Mouse (Mus musculus) myocyte (in vitro differentiated cells): ENCODE data around the gene Abhd14a. TPM values are rescaled to one million over a fixed set of nuclear protein-coding genes. Genes with fewer than 3 reads are reported as not detected.

Source experiments
- H3K27me3 ChIP-seq: one replicate; pipeline ENCODE4 v1.6.1; 2011; ENCODE audit not compliant: control insufficient read depth, insufficient read depth, insufficient read length
- H3K36me3 ChIP-seq: one replicate; pipeline ENCODE4 v1.6.1; 2011; ENCODE audit not compliant: control insufficient read depth, insufficient read depth
- H3K4me2 ChIP-seq: one replicate; pipeline ENCODE4 v1.6.1; 2011; ENCODE audit warnings: low read depth, control low read depth
- H3K4me3 ChIP-seq: one replicate; pipeline ENCODE4 v1.5.1; 2011; ENCODE audit warnings: mild to moderate bottlenecking, control low read depth, moderate library complexity
- H3K79me2 ChIP-seq: one replicate; pipeline ENCODE4 v1.6.1; 2011; ENCODE audit not compliant: control insufficient read depth, insufficient read depth
- H3ac ChIP-seq: one replicate; pipeline ENCODE4 v1.6.1; 2011; ENCODE audit not compliant: control insufficient read depth, insufficient read length
- CEBPB ChIP-seq: IDR thresholded peaks from 2 replicates; pipeline ENCODE4 v1.6.1; 2011; ENCODE audit warnings: mild to moderate bottlenecking, moderate library complexity; ENCODE audit not compliant: poor library complexity, insufficient read depth, severe bottlenecking
- E2F4 ChIP-seq: IDR thresholded peaks from one replicate; pipeline ENCODE4 v1.6.1; 2011; ENCODE audit warnings: mild to moderate bottlenecking, control low read depth, moderate library complexity; ENCODE audit not compliant: insufficient read depth
- MAX ChIP-seq: IDR thresholded peaks from one replicate; pipeline ENCODE4 v1.6.1; 2011; ENCODE audit warnings: low read depth, mild to moderate bottlenecking, control low read depth
- MYOD1 ChIP-seq, 3 experiments: IDR thresholded peaks; one replicate each; pipeline ENCODE4 v1.6.1; 2011; ENCODE audit warnings: control low read depth in 2 of 3, low read depth in 2 of 3, mild to moderate bottlenecking in 2 of 3, moderate library complexity in 1 of 3; ENCODE audit not compliant: insufficient read length in 2 of 3, control insufficient read depth in 1 of 3
- MYOG ChIP-seq, 3 experiments: IDR thresholded peaks; one replicate each; pipeline ENCODE4 v1.6.1; 2011; ENCODE audit warnings: control low read depth in 2 of 3, low read depth in 2 of 3, mild to moderate bottlenecking in 2 of 3; ENCODE audit not compliant: insufficient read length in 2 of 3, control insufficient read depth in 1 of 3, insufficient read depth in 1 of 3
- POLR2A ChIP-seq: IDR thresholded peaks from one replicate; pipeline ENCODE4 v1.6.1; 2011; ENCODE audit warnings: low read depth, mild to moderate bottlenecking, control low read depth, moderate library complexity; ENCODE audit not compliant: insufficient read length
- POLR2AphosphoS2 ChIP-seq: IDR thresholded peaks from one replicate; pipeline ENCODE4 v1.6.1; 2011; ENCODE audit warnings: low read depth, control low read depth; ENCODE audit not compliant: insufficient read length
- REST ChIP-seq: IDR thresholded peaks from one replicate; pipeline ENCODE4 v1.6.1; 2011; ENCODE audit warnings: mild to moderate bottlenecking, control low read depth, moderate library complexity; ENCODE audit not compliant: insufficient read depth, insufficient read length
- SRF ChIP-seq: IDR thresholded peaks from one replicate; pipeline ENCODE4 v1.6.1; 2011; ENCODE audit warnings: low read depth; ENCODE audit not compliant: control insufficient read depth, insufficient read length
- TCF12 ChIP-seq: IDR thresholded peaks from one replicate; pipeline ENCODE4 v1.6.1; 2011; ENCODE audit warnings: mild to moderate bottlenecking, control low read depth; ENCODE audit not compliant: poor library complexity, insufficient read depth, severe bottlenecking
- TCF3 ChIP-seq: IDR thresholded peaks from one replicate; pipeline ENCODE4 v1.6.1; 2011; ENCODE audit warnings: low read depth, control low read depth; ENCODE audit not compliant: insufficient read length
- USF1 ChIP-seq: IDR thresholded peaks from one replicate; pipeline ENCODE4 v1.6.1; 2011; ENCODE audit warnings: low read depth, mild to moderate bottlenecking, control low read depth, moderate library complexity
- polyA plus RNA-seq: library from polyadenylated mRNA; unstranded; fragments of >200 nt; fragmentation: generic; extraction: Trizol; gene quantifications from one replicate; pipeline ENCODE4 v1.2.1, GENCODE M21; 2012; ENCODE audit warnings: missing spikeins

Abhd14a gene
- polyA plus RNA-seq, 1 experiment = 19.2 TPM

- Histone ChIP-seq H3ac (no peak overlapping the region), H3K79me2 (peaks cover 15% of the 10 kb centered on the region), H3K27me3 (no peaks in the 10 kb centered on the region), H3K36me3 (peaks cover 5% of the 10 kb centered on the region), H3K4me2 (no peak overlapping the region), H3K4me3 (no peak overlapping the region)
- no peak for TF ChIP-seq MAX
- peak; percentile 77 for TF ChIP-seq POLR2AphosphoS2
Observed at GRCm38 (mm10) chr9:106433389-106433788, 14.1 kb downstream of the Abhd14a start.

- TF ChIP-seq MAX (no peak), MYOG (IDR thresholded peaks at IDR 0.05; ENCODE audit: control insufficient read depth in 1 of 3, insufficient read depth in 1 of 3, insufficient read length in 2 of 3, low read depth in 2 of 3) (no peak), SRF (no peak), CEBPB (no peak), USF1 (no peak), MYOD1 (IDR thresholded peaks at IDR 0.05; ENCODE audit: control insufficient read depth in 1 of 3, insufficient read length in 2 of 3, low read depth in 2 of 3) (no peak), E2F4 (no peak), TCF12 (no peak), REST (no peak), POLR2AphosphoS2 (no peak)
- Histone ChIP-seq H3K27me3 (no peaks in the 10 kb centered on the region), H3K79me2 (peaks cover 15% of the 10 kb centered on the region), H3K4me2 (peak overlapping the region; percentile 72), H3ac (peak overlapping the region; percentile 56), H3K36me3 (peaks cover 5% of the 10 kb centered on the region), H3K4me3 (peak overlapping the region; percentile 81)
Observed at GRCm38 (mm10) chr9:106430015-106430264, 17.5 kb downstream of the Abhd14a start.

- Histone ChIP-seq H3K79me2 (peaks cover 15% of the 10 kb centered on the region), H3K36me3 (peaks cover 5% of the 10 kb centered on the region), H3K27me3 (no peaks in the 10 kb centered on the region), H3K4me3 (peak within 1 kb of the TSS; percentile 81), H3K4me2 (peak within 1 kb of the TSS; percentile 90), H3ac (peak within 1 kb of the TSS; percentile 56)
- TF ChIP-seq CEBPB = no peak
- TF ChIP-seq MYOD1 (IDR thresholded peaks at IDR 0.05; ENCODE audit: control insufficient read depth in 1 of 3, insufficient read length in 2 of 3, low read depth in 2 of 3) = no peak
- TF ChIP-seq USF1 = no peak
- TF ChIP-seq MAX = no peak
- TF ChIP-seq TCF12 = no peak
- no peak for TF ChIP-seq E2F4
- peak; percentile 56 for TF ChIP-seq POLR2AphosphoS2
- TF ChIP-seq SRF = no peak
- TF ChIP-seq REST = no peak
- no peak for TF ChIP-seq TCF3
- peak; percentile 78 for TF ChIP-seq POLR2A
- no peak for TF ChIP-seq MYOG (IDR thresholded peaks at IDR 0.05; ENCODE audit: control insufficient read depth in 1 of 3, insufficient read depth in 1 of 3, insufficient read length in 2 of 3, low read depth in 2 of 3)
Observed at GRCm38 (mm10) chr9:106429221-106430014, 18.1 kb downstream of the Abhd14a start, which contains the start of gene Rpl29. Gene Rpl29, plus strand, starts transcription at chr9:106429454.

GRCm38 (mm10) chr9:106428719-106429220 is 18.7 kb downstream of the Abhd14a start:
- no peak for TF ChIP-seq TCF12
- H3K79me2 ChIP-seq = peaks cover 15% of the 10 kb centered on the region
- H3ac ChIP-seq = peak overlapping the region; percentile 56
- H3K4me2 ChIP-seq = peak overlapping the region; percentile 90
- peaks cover 5% of the 10 kb centered on the region for H3K36me3 ChIP-seq
- no peaks in the 10 kb centered on the region for H3K27me3 ChIP-seq
- peak overlapping the region; percentile 81 for H3K4me3 ChIP-seq

GRCm38 (mm10) chr9:106421865-106422160 is 25.7 kb downstream of the Abhd14a start:
- Histone ChIP-seq H3K27me3 (no peaks in the 10 kb centered on the region), H3ac (no peak overlapping the region), H3K79me2 (no peaks in the 10 kb centered on the region), H3K36me3 (no peaks in the 10 kb centered on the region), H3K4me3 (no peak overlapping the region), H3K4me2 (no peak overlapping the region)
- TF ChIP-seq POLR2A = no peak
- no peak for TF ChIP-seq TCF12
- no peak for TF ChIP-seq REST
- TF ChIP-seq SRF = no peak
- TF ChIP-seq MYOG (IDR thresholded peaks at IDR 0.05; ENCODE audit: control insufficient read depth in 1 of 3, insufficient read depth in 1 of 3, insufficient read length in 2 of 3, low read depth in 2 of 3) = no peak
- TF ChIP-seq E2F4 = no peak
- no peak for TF ChIP-seq TCF3
- no peak for TF ChIP-seq MAX
- no peak for TF ChIP-seq POLR2AphosphoS2
- no peak for TF ChIP-seq CEBPB
